Mouse (Mus musculus) CH12F3 (cell line): ENCODE data around the gene Efcab6.

Experiments used
- in situ Hi-C: fragments of 300-500 bp; cut with MboI; formaldehyde crosslinking; loops from 2 replicates; pipeline ENCODE4 v1.14.3; 2020; ENCODE audit warnings: low sequenced_read_pairs

Efcab6 gene

DNA sequence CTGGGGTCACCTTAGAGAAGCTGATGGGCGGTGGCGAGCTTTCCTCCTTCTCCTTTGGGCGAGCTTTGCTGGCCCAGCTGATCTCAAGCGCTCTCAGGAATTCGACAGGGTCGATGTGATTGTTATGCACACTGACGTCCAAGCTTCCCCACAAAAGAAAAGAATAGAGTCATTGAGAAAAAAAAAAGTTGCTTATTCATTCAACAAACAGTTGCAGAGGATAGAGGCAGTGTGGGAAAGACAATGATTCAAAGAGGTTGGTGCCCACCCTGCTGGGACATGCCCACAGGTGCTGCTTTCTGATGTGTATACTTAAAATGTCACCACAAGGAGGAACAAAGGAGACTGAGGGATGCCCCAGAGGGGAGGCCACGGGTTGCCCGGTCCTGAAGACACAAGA is 169.2 kb downstream of the Efcab6 start:
- in situ Hi-C loops: no loop called here

DNA sequence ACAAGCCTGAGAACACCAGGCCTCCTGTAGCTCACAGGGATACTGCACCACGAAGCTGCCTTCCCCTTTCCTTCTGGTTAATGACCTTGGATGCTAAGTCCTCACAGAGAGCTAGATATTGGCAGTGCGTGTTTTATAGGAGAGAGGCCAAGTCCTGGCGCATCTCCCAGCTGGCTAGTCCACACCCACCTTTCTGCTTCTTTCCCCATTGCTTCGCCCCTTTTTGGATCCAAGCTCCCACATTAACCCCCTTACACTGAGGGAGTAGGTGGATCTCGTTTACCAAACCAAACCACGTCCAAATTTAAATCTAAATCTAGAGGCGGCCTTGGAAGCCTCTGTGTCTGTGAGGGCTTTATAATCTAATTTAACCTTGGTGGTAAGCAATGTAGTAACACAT is 170.9 kb downstream of the Efcab6 start:
- in situ Hi-C loops: no loop called here

DNA sequence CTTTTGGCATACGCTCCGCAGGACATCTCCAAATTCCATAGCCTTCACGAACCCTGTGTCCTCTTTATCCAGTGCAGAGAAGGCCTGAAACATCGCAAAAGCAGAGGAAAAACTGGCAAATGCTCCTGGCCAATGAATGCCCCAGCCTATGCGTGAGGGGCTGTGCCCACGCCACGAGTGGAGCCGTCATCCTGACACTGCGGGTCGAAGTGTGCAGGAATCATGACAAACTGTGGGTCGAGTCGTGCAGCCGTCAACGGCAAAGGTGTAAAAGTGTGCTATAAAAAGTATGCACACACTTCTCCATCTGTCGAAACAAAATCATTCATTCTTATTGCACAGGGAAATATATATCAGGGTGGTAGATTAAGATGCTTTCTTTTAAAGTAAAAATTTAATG is 172.3 kb downstream of the Efcab6 start:
- in situ Hi-C loops: no loop called here

DNA sequence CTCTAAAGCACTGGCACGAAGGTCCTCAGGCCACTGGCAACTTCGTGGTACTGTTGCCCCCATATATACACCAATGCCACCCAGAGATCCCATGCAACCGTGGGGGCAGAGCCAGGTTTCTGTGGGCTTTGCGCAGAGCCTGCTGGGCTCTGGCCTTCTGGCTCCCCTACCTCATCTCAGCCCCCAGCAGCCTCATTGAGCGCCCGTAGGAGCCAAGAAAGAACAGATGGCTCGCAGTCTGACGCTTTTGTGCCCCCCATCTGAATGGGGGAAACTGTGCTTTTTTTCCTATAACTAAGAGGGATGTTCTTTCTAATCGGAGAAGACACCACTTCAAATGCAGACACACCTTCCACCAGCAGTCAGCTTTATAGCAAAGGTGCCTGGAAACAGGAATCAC is 180.9 kb downstream of the Efcab6 start:
- in situ Hi-C loops: no loop called here

DNA sequence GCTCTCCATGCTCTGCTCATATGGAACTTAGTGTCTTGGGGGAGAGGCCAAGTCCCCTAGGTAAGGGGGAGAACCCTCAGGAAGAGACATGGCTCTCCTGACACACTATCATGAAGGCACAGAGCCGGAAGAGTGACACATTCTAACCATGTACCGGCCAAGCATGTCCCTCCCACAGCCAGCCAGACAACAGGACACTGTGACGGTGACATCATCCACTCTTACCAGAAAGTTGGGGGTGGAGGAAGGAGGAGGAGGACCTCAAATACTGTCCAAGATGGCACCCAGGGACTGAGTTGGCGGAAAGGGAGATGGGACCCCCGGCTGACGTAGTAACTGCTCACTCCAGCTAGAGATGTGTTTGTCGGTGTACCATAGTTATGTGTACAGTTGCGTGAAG is 181.4 kb downstream of the Efcab6 start:
- in situ Hi-C loops: no loop called here

DNA sequence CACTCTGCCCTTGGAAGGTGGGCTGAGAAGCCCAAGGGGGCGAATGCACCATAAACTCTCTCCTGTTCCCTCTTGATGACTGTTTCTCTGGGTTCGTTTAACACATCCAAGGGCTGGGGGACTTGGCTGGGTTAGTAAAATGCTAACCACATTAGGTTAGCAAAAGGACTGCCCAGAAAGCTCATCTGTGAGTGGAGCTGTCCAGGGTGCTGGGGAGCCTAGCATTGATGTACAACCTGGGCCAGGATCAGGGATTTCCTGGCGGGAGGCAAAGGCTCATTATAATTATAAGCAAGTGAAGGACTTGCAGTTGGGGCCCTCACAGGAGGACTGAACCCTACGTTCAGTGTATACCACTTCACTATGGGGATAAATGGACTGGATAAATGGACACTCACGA is 185.3 kb downstream of the Efcab6 start:
- in situ Hi-C loops: no loop called here

DNA sequence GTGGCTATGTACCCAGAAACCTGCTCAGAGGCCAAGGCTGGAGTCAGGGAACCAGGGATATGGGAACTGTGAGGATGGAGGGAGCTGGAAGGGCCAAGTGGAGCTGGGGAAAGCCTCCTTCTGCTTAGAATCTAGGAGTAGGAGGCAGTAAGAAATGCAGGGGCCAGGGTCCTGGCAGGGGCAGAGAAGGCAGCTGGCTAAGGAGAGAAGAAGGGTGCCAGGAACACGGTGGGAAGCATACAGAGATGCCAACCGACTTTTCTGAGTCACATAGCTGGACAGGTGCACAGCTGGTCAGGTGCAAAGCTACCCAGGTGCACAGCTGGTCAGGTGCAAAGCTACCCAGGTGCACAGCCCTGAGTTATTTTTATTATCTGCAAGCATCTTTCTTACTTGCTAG is 187.3 kb downstream of the Efcab6 start:
- in situ Hi-C loops: no loop called here

DNA sequence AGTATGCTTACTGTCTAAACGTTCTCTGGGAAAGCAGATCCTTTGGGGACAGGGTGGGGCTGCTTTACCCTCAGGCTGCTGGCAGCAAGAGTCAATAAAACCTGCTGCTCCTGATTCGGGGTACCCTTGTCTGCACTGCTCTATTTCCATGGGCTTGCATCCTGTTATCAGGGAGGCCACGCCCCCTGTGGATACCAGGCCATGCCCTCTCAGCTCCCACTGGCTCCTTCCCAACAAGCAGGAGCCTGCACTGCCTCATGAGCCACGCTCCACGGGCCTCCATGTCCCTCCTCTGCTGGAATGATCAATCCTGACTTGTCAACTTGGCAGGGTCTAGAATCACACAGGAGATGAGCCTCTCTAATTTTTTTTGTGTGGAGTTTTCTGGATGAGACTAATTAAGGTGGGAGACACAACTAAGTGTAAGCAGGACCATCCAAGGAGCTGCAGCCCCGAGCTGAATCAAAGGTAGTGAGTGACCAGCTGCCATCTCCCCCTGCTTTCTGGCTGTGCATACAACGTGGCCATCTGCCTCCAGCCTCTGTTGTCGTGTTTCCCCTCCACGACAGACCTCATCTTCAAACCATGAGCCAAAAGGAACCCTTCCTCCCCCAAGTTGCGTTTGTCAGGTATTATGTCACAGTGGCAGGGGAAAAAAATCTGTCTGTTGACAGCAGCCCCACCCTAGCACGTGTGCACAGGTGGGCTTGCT is 187.9 kb downstream of the Efcab6 start:
- in situ Hi-C loops: no loop called here

DNA sequence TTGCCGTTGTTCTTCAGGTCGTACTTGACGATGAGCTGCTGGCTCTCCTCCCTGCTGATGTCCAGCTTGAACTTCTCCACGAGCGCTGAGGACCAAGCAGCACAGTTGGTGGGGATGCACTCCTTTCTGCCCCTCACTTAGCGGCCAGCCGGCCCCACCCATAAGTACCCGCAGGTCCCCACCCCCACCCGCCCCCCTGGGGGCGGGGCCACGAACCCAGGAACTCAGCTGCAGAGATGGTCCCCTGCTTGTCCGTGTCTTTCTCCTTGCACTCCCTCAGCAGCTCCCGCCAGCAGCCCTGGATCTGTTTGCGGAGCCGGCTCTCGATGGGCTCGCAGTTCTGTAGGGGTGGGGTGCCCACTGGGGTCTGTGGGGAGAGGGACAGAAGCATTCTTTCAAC is 194.2 kb downstream of the Efcab6 start:
- in situ Hi-C loops: loop anchor here (25.0 kb wide), 1 partner anchor 191 kb away; the partner anchor contains the start of gene Efcab6

DNA sequence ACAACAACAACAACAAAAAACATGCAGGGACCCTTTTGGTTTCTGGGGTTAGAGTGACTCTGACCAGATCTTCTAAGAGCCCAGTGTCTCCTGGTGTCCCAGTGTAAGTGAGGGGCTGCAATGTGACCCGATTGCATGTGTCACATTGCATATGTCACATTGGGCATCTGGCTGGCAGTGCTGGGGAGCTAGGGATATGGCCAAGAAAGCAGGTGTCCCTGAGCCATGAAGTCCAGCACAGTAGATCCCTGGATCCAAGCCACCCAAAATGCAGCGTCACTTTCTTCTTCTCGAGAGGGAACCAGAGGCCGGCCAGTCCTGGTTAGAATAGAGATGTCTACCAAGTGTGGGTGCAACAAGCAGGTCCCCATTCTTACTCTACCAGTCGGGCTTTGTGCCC is 199.6 kb downstream of the Efcab6 start:
- in situ Hi-C loops: loop anchor here (25.0 kb wide), 1 partner anchor 197 kb away; the partner anchor contains the start of gene Efcab6

DNA sequence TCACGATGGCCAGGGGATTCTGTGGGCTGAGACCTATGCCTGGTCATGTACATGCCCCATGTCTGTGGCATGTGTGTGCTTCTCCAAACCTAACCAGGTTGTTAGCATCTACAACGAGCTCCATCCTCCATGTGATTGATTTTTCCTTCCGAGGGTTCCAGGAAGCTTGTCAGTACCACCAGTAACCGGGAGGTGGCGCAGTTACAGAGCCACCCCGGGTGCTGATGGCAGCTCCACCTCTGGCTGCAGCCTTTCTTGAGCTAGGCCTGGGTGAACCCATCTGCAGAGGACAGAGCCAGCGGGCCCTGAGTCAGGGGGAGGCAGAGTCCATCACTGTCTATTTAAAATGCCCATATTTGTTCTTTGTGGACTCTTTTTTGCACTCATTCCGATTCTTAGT is 208.1 kb downstream of the Efcab6 start:
- in situ Hi-C loops: loop anchor here (25.0 kb wide), 1 partner anchor 205 kb away; the partner anchor contains the start of gene Efcab6

DNA sequence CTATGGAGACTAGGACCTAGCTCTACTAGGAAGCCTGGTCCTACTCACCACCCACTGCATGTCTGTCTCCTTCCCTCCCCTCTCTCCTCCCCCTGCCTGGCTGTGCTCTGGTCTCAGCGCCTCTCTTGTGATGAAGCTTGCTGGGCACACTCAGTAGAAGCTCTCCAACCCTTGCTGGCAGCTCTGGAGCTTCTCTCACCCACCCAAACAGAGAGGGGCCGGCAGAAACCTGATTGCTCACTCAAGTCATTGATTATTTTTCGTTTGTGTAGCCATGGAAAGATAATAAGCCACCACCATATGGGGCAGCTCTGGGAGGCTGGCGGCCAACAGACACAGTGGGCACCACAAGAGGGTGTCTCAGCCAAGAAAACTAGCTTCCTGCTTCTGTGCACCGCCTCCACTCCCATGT is 211.8 kb downstream of the Efcab6 start:
- in situ Hi-C loops: loop anchor here (25.0 kb wide), 1 partner anchor 209 kb away; the partner anchor contains the start of gene Efcab6

DNA sequence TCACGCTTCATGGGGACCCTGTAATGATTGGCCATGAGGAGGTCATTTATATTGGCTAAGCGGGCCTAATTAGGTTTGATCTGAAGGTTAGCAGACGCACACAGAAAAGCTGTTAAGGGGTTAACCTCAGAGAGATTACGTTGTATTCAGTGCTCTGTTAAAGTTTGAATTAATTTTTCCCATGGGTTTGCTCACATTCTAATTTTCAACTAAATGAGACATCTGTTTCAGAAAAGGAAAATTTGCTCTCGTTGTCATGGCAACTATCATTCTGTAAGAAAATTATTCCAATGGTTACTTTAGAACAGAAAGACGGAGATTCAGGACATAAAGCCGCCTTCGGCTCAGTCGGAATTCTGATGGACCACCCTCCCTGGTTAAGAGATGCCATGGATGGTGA is 217.0 kb downstream of the Efcab6 start:
- in situ Hi-C loops: no loop called here

DNA sequence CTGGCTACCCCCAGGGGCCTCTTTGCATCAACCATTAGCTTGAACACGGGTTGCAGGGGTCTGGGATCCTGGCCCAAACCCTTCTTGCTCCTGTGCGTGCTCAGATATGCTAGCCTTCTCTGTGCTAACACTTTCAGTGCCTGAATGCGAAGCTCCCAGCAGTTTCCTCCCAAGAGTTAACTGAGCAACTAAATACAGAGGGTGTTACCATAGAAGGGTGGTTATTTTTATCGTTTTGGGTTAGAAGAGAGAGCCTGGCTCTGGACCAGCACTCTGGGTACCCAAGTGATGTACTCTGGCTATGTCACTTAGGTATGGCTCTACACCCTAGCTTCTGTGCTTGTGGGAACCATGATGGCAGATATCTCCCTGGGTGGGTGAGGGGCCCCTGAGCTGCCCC is 217.7 kb downstream of the Efcab6 start:
- in situ Hi-C loops: no loop called here

DNA sequence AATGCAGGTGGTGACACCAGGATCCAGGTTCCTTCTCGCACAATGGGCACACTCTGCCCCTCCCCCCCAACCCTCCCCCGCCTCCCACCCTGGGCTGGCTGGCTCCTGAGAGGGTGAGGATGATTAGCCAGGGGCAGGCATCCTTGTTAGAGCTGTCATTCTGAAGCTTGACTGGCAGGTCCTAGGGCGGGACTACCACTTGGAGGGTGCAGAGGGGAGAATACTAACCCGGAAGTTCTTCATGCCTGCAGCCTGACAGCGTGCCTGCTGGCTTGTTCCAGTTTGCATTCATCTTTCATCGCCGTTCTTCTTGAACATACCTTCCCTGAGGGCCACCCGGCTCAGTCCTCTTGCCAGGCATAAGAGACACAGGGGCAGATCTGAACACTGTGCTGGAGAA is 218.6 kb downstream of the Efcab6 start:
- in situ Hi-C loops: no loop called here

DNA sequence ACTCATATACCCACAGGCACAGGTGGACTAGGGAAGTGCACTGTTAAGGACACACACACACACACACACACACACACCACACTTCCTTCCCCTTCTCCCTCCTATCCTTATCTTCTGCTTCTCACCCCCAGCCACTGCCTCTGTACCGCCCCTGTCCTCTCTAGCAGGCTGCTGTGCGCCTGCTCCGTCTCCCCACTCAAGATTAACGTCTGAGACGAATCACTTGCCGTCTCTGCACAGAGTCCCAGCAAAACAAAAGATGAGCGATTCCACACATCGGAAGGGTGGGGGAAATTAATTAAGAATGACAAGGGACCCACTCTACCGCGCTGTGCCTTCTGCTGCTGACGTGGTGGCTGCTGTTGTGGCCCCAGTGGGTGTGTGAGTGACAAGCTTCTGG is 219.4 kb downstream of the Efcab6 start:
- in situ Hi-C loops: no loop called here

DNA sequence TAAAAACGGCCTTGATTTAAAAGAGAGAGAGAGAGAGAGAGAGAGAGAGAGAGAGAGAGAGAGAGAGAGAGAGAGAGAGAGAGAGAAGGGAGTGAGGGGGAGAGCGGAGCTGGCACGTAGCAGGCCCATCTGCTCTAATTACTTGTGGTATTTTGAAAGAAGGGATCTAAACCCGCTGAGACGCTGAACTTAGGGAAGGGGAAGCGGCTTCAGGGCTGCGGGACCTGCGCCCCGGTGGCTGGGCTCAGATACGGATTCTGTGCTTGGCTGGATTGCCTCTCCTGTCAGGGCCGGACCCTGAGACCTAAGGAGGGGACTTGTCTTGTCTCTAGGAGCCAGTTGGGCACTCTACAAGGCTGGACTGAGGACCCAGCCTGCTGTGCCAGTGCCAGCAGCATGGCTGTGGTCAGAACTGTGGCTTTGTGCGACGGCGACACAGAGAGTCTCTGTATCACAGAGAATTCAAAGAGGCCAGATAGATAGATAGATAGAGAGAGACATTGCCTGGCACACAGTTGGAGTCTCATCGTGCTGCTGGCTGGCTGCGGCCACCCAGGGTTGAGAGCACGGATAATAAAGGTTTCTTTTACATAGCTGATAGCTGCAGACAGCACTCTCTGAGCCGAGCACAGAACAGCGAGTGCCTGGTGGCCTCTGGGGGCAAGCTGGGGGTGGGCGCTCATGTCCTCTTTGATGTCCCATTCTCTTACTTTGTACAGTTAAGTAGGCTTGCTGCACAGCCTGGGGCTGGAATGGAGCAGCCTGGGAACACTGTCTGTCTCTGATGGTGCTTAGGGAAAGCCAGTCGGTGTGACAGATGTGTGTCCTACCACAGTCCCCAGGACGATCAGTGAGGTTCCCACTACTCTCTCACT is 222.0 kb downstream of the Efcab6 start:
- in situ Hi-C loops: no loop called here

DNA sequence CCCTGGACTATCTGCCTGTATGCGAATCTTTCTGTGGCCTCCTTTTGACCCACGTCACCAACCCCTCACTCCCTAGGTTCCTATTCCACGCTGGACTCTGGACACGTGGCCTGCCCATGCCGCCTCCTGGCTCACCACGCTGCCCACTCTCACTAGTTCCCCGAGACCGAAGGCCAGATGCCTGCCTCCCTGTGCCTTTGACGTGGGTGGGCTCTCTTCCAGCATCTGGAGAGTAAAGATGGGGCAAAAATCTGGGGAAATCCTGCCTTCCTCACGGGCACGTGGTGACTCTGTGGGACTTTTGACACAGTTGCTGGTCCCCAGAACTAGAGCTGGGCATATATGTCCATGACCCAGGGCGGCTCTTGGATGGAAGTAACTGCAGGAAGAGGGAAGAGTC is 222.8 kb downstream of the Efcab6 start:
- in situ Hi-C loops: no loop called here

DNA sequence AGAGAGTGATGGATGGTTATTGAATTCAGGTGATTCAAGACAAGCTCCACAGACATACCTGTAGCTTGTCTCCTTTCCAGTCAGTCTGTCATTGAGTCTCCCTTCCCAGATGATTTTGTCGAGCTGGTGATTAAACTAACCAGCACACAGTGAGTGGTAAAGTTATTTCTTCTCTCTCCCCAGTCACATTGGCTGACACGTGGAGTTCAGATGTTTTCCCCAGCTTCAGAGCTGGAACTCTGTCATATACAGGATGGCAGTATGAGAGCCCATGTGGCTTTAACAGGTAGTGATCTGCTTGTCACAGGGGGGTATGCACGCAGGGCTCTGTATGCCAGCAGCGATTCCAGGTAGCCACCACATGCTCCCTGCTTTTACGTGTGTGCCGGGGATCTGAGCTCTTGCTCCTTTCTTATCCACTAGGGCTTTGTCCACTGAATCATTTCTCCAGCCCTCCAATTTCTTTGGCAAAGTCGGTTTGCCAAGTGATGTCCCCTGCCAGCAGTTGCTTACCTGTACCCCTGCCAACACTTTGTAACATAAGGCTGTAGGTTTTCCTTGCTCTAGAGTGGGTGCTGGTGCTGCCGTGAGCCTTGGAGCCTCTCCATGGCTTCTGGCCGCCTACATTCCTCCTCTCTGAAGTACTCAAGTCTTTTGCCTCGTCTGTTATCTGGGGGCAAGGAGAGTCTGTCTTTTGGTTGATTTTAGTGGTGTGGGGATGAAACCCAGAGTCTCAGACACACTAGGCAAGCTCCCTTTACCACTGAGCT is 224.0 kb downstream of the Efcab6 start:
- in situ Hi-C loops: no loop called here

DNA sequence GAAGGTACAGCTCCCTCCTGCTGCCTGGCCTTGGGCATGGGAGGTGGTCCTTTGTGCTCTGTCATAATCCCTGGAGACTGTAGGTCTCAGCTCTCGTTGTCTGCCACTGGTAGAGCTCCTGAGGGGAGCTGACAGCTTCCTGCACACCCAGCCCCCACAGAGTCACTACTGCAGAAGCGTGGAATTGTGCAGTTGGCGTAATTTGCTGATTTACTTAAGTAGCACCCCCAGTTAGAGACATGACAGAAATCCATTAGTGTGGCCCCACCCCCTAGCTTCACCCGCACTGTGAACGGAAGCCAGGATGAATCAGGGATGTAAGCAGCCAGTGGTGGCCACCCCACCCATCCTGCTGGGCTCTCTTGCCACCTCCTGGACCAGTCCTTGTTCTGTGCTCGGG is 232.9 kb downstream of the Efcab6 start:
- in situ Hi-C loops: no loop called here

DNA sequence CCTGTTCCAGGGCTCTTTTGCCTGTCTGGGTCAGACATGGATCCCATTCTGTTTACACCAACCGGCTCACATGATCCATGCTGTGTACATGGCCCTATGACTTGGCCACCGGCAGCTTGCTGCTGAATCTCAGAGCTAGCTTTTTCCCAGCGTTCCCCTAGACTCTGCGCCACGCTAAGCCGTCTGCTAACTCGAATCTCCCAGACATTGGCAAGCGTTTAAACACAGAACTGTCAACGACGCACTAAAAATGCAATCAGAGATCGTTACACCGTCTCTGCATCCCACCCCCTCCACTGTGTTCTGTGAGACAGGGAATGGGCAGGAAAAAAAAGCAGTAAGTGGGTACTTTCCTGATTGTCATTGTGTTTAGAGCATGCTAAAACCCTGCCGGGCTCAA is 236.0 kb downstream of the Efcab6 start:
- in situ Hi-C loops: no loop called here
